Mouse (Mus musculus) inflammation-experienced regulatory T-cells (primary cell): ENCODE measurements around the gene Wdr26. TPM values are rescaled to one million over a fixed set of nuclear protein-coding genes. Genes with fewer than 3 reads are reported as not detected.

ENCODE experiments used
- polyA plus RNA-seq, 2 experiments: library from polyadenylated mRNA; unstranded; fragments of 100-300 nt; shearing (Covaris generic); gene quantifications; one replicate each; pipeline ENCODE4 v1.2.1; 2017

Gene Wdr26
- 10 to 100 TPM; 48.2 to 52.5 TPM for polyA plus RNA-seq

GRCm38 (mm10) chr1:181211920-181212633 lies at the start of gene Wdr26:
TSS of gene Wdr26 (minus strand) at chr1:181212001.

GRCm38 (mm10) chr1:181143950-181144836 lies 67.6 kb downstream of the Wdr26 start, which contains the start of the genes Nvl and Cnih4:
TSS of gene Nvl (minus strand) at chr1:181144204.
TSS of gene Cnih4 (plus strand) at chr1:181144693.

Other genes with a start within 250 kb of the Wdr26 start
- 100 to 1,000 TPM; 187 to 394 TPM for gene Ephx1, start 191.1 kb downstream of the Wdr26 start, polyA plus RNA-seq
- under 1 TPM; 0.11 to 0.15 TPM for gene 9130409I23Rik, start 160.8 kb downstream of the Wdr26 start, polyA plus RNA-seq
- 10 to 100 TPM; 22.4 to 23.7 TPM for gene Nvl, start 67.8 kb downstream of the Wdr26 start, polyA plus RNA-seq
- gene Cnih4, start 67.3 kb downstream of the Wdr26 start, polyA plus RNA-seq, result 10 to 100 TPM; 63.8 to 69.9 TPM
- gene Cnih3, start 140.6 kb upstream of the Wdr26 start, polyA plus RNA-seq, result 1 to 10 TPM in 1 of 2 experiments, under 1 TPM in 1; 0.41 to 2.8 TPM